In genomic region chr2:165622596-165622995, GRCm38 (mm10) we compare ENCODE assay signal across 16 mouse cellular contexts. TPM values are rescaled to one million over a fixed set of nuclear protein-coding genes. Genes with fewer than 3 reads are reported as not detected.
DNase-seq lines count a peak whose midpoint lies in the region; ATAC-seq lines count a peak whose summit lies in the region.
"Had no signal": no experiment of that assay in that cellular context is flagged by ENCODE, and none has a peak within 500 bp of the region (broad histone marks: within the 10 kb centered on the region; RNA-seq: fewer than 3 reads in every experiment).

No protein-coding gene starts in this region.

- peak overlapping the region; percentile 63; the same call in 1 of the 2 replicates for H3K27ac ChIP-seq in kidney, embryonic 16.5 days (ENCODE audit: low read length)
- H3K27ac ChIP-seq in embryonic facial prominence, embryonic 11.5 days (replicated peaks; ENCODE audit: low read depth, low read length), result 0 out of 2 replicates have a peak overlapping the region, but pooled peaks have one; percentile 28
- peak overlapping the region; percentile 74 for H3K27ac ChIP-seq in embryonic facial prominence, embryonic 13.5 days
- peak overlapping the region; percentile 86 for H3K27ac ChIP-seq in limb, embryonic 12.5 days
- H3K27ac ChIP-seq in midbrain, embryonic 15.5 days, result no peak overlapping the region
- H3K27ac ChIP-seq: liver, embryonic 12.5 days had no signal

- no peak for DNase-seq in kidney, postnatal 4 days
- DNase-seq in embryonic facial prominence, embryonic 11.5 days (ENCODE audit: low spot score), result no peak
- DNase-seq in left cerebral cortex, adult 9 months (ENCODE audit: low spot score in 2 of 2), result no peak
- DNase-seq: cerebellum, adult 18-20 months; cerebellum, postnatal 25 days; embryo, embryonic 11 days; heart, adult 11 months; heart, postnatal 36 days; kidney, adult 9 months; thymus, postnatal 25 days had no signal

- no peaks in the 10 kb centered on the region for H3K36me3 ChIP-seq in kidney, embryonic 16.5 days (ENCODE audit: insufficient read depth, low read length)
- H3K36me3 ChIP-seq in embryonic facial prominence, embryonic 11.5 days (replicated peaks; ENCODE audit: control insufficient read depth, insufficient read depth, low read depth, low read length), result no peaks in the 10 kb centered on the region
- H3K36me3 ChIP-seq in embryonic facial prominence, embryonic 13.5 days, result no peaks in the 10 kb centered on the region
- no peaks in the 10 kb centered on the region for H3K36me3 ChIP-seq in limb, embryonic 12.5 days
- H3K36me3 ChIP-seq in midbrain, embryonic 15.5 days (replicated peaks), result no peaks in the 10 kb centered on the region
- H3K36me3 ChIP-seq: liver, embryonic 12.5 days had no signal

- ATAC-seq in kidney, embryonic 16.5 days (ENCODE audit: low FRiP score, low TSS enrichment), result no peak
- no peak for ATAC-seq in embryonic facial prominence, embryonic 11.5 days (replicated peaks; ENCODE audit: insufficient number of reproducible peaks, low FRiP score, low TSS enrichment, low read depth)
- no peak for ATAC-seq in embryonic facial prominence, embryonic 13.5 days (ENCODE audit: insufficient number of reproducible peaks, insufficient read depth, low FRiP score, low TSS enrichment, low read depth)
- no peak for ATAC-seq in limb, embryonic 12.5 days (ENCODE audit: insufficient number of reproducible peaks, insufficient read depth, low FRiP score, low TSS enrichment, low read depth)
- ATAC-seq in midbrain, embryonic 15.5 days (replicated peaks), result no peak
- ATAC-seq: liver, embryonic 12.5 days; midbrain, embryonic 16.5 days had no signal

- no peak overlapping the region for H3K9ac ChIP-seq in kidney, embryonic 16.5 days (replicated peaks; ENCODE audit: low read length)
- H3K9ac ChIP-seq in embryonic facial prominence, embryonic 11.5 days (replicated peaks; ENCODE audit: low read length), result no peak overlapping the region
- no peak overlapping the region for H3K9ac ChIP-seq in embryonic facial prominence, embryonic 13.5 days
- H3K9ac ChIP-seq in limb, embryonic 12.5 days (replicated peaks), result no peak overlapping the region
- H3K9ac ChIP-seq in midbrain, embryonic 15.5 days, result no peak overlapping the region
- H3K9ac ChIP-seq: liver, embryonic 12.5 days had no signal

- peaks cover 6% of the 10 kb centered on the region; the same call in 1 of the 2 replicates for H3K4me1 ChIP-seq in kidney, embryonic 16.5 days (ENCODE audit: insufficient read depth, low read length)
- H3K4me1 ChIP-seq in embryonic facial prominence, embryonic 11.5 days (ENCODE audit: control insufficient read depth, insufficient read depth, low read length), result no peaks in the 10 kb centered on the region
- H3K4me1 ChIP-seq in embryonic facial prominence, embryonic 13.5 days, result peaks cover 29% of the 10 kb centered on the region
- H3K4me1 ChIP-seq in limb, embryonic 12.5 days (replicated peaks), result peaks cover 15% of the 10 kb centered on the region
- no peaks in the 10 kb centered on the region for H3K4me1 ChIP-seq in midbrain, embryonic 15.5 days
- H3K4me1 ChIP-seq: liver, embryonic 12.5 days had no signal

- H3K4me2 ChIP-seq in kidney, embryonic 16.5 days (replicated peaks; ENCODE audit: low read depth, low read length), result no peak overlapping the region
- no peak overlapping the region for H3K4me2 ChIP-seq in embryonic facial prominence, embryonic 11.5 days (ENCODE audit: low read depth, low read length)
- H3K4me2 ChIP-seq in embryonic facial prominence, embryonic 13.5 days, result no peak overlapping the region
- H3K4me2 ChIP-seq in limb, embryonic 12.5 days, result no peak overlapping the region
- H3K4me2 ChIP-seq in midbrain, embryonic 15.5 days, result no peak overlapping the region
- H3K4me2 ChIP-seq: liver, embryonic 12.5 days had no signal

- H3K27me3 ChIP-seq in kidney, embryonic 16.5 days (ENCODE audit: insufficient read depth, low read length), result no peaks in the 10 kb centered on the region
- no peaks in the 10 kb centered on the region for H3K27me3 ChIP-seq in embryonic facial prominence, embryonic 11.5 days (ENCODE audit: control insufficient read depth, insufficient read depth, low read length)
- H3K27me3 ChIP-seq in embryonic facial prominence, embryonic 13.5 days, result no peaks in the 10 kb centered on the region
- no peaks in the 10 kb centered on the region for H3K27me3 ChIP-seq in limb, embryonic 12.5 days
- H3K27me3 ChIP-seq in midbrain, embryonic 15.5 days (replicated peaks), result no peaks in the 10 kb centered on the region
- H3K27me3 ChIP-seq: liver, embryonic 12.5 days had no signal

- no peaks in the 10 kb centered on the region for H3K9me3 ChIP-seq in kidney, embryonic 16.5 days (ENCODE audit: low read length)
- H3K9me3 ChIP-seq in embryonic facial prominence, embryonic 11.5 days (replicated peaks; ENCODE audit: control insufficient read depth, low read length), result no peaks in the 10 kb centered on the region
- no peaks in the 10 kb centered on the region for H3K9me3 ChIP-seq in embryonic facial prominence, embryonic 13.5 days
- H3K9me3 ChIP-seq in limb, embryonic 12.5 days, result no peaks in the 10 kb centered on the region
- H3K9me3 ChIP-seq in midbrain, embryonic 15.5 days, result no peaks in the 10 kb centered on the region
- H3K9me3 ChIP-seq: liver, embryonic 12.5 days had no signal

- no peak overlapping the region for H3K4me3 ChIP-seq in kidney, embryonic 16.5 days (ENCODE audit: low read length)
- no peak overlapping the region for H3K4me3 ChIP-seq in embryonic facial prominence, embryonic 11.5 days (ENCODE audit: low read depth, low read length)
- H3K4me3 ChIP-seq in embryonic facial prominence, embryonic 13.5 days, result no peak overlapping the region
- no peak overlapping the region for H3K4me3 ChIP-seq in limb, embryonic 12.5 days (replicated peaks)
- no peak overlapping the region for H3K4me3 ChIP-seq in midbrain, embryonic 15.5 days
- H3K4me3 ChIP-seq: liver, embryonic 12.5 days had no signal

- WGBS in kidney, embryonic 16.5 days, result 48% methylated on average over 3 of the region's 3 CpGs
- WGBS in embryonic facial prominence, embryonic 11.5 days, result 42% methylated on average over 3 of the region's 3 CpGs
- 37% methylated on average over 3 of the region's 3 CpGs for WGBS in embryonic facial prominence, embryonic 13.5 days
- WGBS in limb, embryonic 12.5 days, result 54% methylated on average over 3 of the region's 3 CpGs
- 70% methylated on average over 3 of the region's 3 CpGs for WGBS in midbrain, embryonic 15.5 days

RNA-seq across cellular contexts. Expression of gene Eya2, which starts 27.8 kb away (rescaled TPM):
- 6.8 and 7.5 TPM in 2 replicates for polyA plus RNA-seq in kidney, embryonic 16.5 days (2015; fragmentation: Nextera tagmentation; extraction: Ambion mirVana)
- 27.2 and 32.0 TPM in 2 replicates for polyA plus RNA-seq in embryonic facial prominence, embryonic 11.5 days (2014; fragmentation: Nextera tagmentation; extraction: Ambion mirVana)
- 22.1 and 34.0 TPM in 2 replicates for polyA plus RNA-seq in embryonic facial prominence, embryonic 13.5 days (2015; fragmentation: Nextera tagmentation; extraction: Ambion mirVana)
- polyA plus RNA-seq in limb, embryonic 12.5 days (2016; fragmentation: Nextera tagmentation; extraction: Ambion mirVana), result 9.7 and 11.2 TPM in 2 replicates
- polyA plus RNA-seq in midbrain, embryonic 15.5 days (2015; fragmentation: Nextera tagmentation; extraction: Ambion mirVana), result 4.6 and 9.0 TPM in 2 replicates
